Mouse (Mus musculus) midbrain, embryonic 15.5 days (tissue): ENCODE data around the gene Vasp. TPM values are rescaled to one million over a fixed set of nuclear protein-coding genes. Genes with fewer than 3 reads are reported as not detected.
A peak's percentile ranks its signal among the peaks of the same experiment; 100 is the strongest.
"Not testable (repeated sequence)": the region's sequence is repeated elsewhere in the genome, so short reads cannot be mapped to it uniquely, and the experiment has no call there.

Source experiments
- ATAC-seq: fragments of 200-750 bp; cut with Nextera tagmentation; replicated peaks from 2 replicates; pipeline ENCODE4 v1.8.0; 2017; ENCODE audit warnings: moderate TSS enrichment
- H3K27ac ChIP-seq: fragments of 300-500 bp; sonication (generic); 2 replicates; pipeline ENCODE4 v1.5.1; 2015; ENCODE audit warnings: mild to moderate bottlenecking, inconsistent platforms
- H3K27me3 ChIP-seq: fragments of 300-500 bp; sonication (generic); replicated peaks from 2 replicates; pipeline ENCODE4 v1.6.1; 2015; ENCODE audit warnings: inconsistent platforms
- H3K36me3 ChIP-seq: fragments of 300-500 bp; sonication (generic); replicated peaks from 2 replicates; pipeline ENCODE4 v1.6.1; 2015; ENCODE audit warnings: inconsistent platforms
- H3K4me1 ChIP-seq: fragments of 300-500 bp; sonication (generic); 2 replicates; pipeline ENCODE4 v1.6.1; 2015; ENCODE audit warnings: inconsistent platforms
- H3K4me2 ChIP-seq: fragments of 300-500 bp; sonication (generic); 2 replicates; pipeline ENCODE4 v1.6.1; 2015; ENCODE audit warnings: inconsistent platforms, mild to moderate bottlenecking, moderate library complexity
- H3K4me3 ChIP-seq: fragments of 300-500 bp; sonication (generic); 2 replicates; pipeline ENCODE4 v1.5.1; 2015; ENCODE audit warnings: mild to moderate bottlenecking, inconsistent platforms
- H3K9ac ChIP-seq: fragments of 300-500 bp; sonication (generic); 2 replicates; pipeline ENCODE4 v1.6.1; 2015; ENCODE audit warnings: mild to moderate bottlenecking, inconsistent platforms
- H3K9me3 ChIP-seq: fragments of 300-500 bp; sonication (generic); 2 replicates; pipeline ENCODE4 v1.6.1; 2016; ENCODE audit warnings: inconsistent platforms
- WGBS: fragments of 180-500 bp; shearing (Covaris S2); methylation state at CpG from one replicate; pipeline ENCODE4 v1.1.7; 2015; ENCODE audit warnings: mixed read lengths; 5-methylcytosine and 5-hydroxymethylcytosine counted together
- polyA plus RNA-seq: library from polyadenylated mRNA; unstranded; fragments of >200 nt; fragmentation: Nextera tagmentation; extraction: Ambion mirVana; gene quantifications from 2 replicates; pipeline ENCODE4 v1.2.1, GENCODE M21; 2015

Gene Vasp
- polyA plus RNA-seq, 1 experiment from 2014 or later: 37.4 TPM

DNA sequence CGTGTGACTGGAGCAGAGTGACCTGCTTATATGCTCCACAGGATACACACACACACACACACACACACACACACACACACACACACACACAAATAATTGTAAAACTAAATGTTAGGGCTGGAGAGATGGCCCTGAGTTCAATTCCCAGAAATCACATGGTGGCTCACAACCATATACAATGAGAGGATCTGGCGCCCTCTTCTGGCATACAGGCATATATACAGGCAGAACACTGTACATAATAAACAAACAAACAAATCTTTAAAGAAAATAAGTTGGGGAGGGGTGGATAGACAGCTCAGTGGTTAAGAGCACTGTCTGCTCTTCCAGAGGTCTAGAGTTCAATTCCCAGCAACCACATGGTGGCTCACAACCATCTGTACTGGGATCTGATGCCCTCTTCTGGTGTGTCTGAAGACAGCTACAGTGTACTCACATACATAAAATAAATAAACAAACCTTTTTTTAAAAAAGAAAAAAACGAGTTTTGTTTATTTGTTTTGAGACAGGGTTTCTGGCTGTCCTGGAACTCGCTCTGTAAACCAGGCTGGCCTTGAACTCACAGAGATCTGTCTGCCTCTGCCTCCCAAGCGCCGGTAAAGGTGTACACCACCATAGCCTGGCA, 10.2 kb upstream of the Vasp start:
- not testable (repeated sequence) for H3K27ac ChIP-seq, H3K9me3 ChIP-seq, H3K36me3 ChIP-seq, H3K9ac ChIP-seq
- H3K4me2 ChIP-seq: peak overlapping the region; percentile 64
- H3K27me3 ChIP-seq: peaks cover 40% of the 10 kb centered on the region
- peaks cover 29% of the 10 kb centered on the region for H3K4me1 ChIP-seq
- H3K4me3 ChIP-seq: peak overlapping the region; percentile 87
- ATAC-seq: peak; percentile 1; the same call in 1 of the 2 replicates
- WGBS: 36% methylated on average over 6 of the region's 6 CpGs

GRCm38 (mm10) chr7:19279581-19280114, 8.0 kb upstream of the Vasp start, which contains the start of gene Ppm1n:
Ppm1n (minus strand) TSS chr7:19280064.
- Histone ChIP-seq H3K27me3 (peaks cover 40% of the 10 kb centered on the region), H3K4me3 (peak within 1 kb of the TSS; percentile 35), H3K9me3 (no peaks in the 10 kb centered on the region), H3K36me3 (no peaks in the 10 kb centered on the region), H3K4me2 (peak within 1 kb of the TSS; percentile 52), H3K4me1 (peaks cover 23% of the 10 kb centered on the region), H3K9ac (peak within 1 kb of the TSS; percentile 25), H3K27ac (no peak within 1 kb of the TSS)
- WGBS: 1% methylated on average over 46 of the region's 46 CpGs
- ATAC-seq: no peak

- peak overlapping the region; percentile 35 for H3K4me3 ChIP-seq
- peak overlapping the region; percentile 25; the same call in 1 of the 2 replicates for H3K9ac ChIP-seq
- peaks cover 17% of the 10 kb centered on the region for H3K4me1 ChIP-seq
- no peak for ATAC-seq
- H3K4me2 ChIP-seq: peak overlapping the region; percentile 52
- no peaks in the 10 kb centered on the region for H3K9me3 ChIP-seq
- WGBS: 3% methylated on average over 34 of the region's 34 CpGs
- H3K27ac ChIP-seq: no peak overlapping the region
- no peaks in the 10 kb centered on the region for H3K36me3 ChIP-seq
- H3K27me3 ChIP-seq: peaks cover 40% of the 10 kb centered on the region
Observed at GRCm38 (mm10) chr7:19279052-19279451, 7.4 kb upstream of the Vasp start.

DNA sequence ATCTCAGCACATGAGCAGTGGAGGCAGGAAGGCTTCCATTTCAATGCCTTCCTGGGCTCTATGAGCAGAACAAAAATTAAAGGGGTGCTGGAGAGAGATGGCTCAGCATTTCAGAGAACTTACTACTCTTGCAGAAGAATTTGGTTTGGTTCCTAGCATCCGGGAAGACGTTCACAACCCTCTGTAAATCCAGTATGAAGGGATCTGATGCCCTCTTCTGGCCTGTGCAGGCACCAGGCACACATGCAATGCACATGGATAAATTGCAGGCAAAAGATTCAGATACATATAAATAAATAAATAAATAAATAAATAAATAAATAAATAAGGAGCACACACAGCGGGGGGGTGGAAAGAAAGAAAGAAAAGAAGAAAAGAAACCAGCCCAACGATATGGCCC, 4.6 kb upstream of the Vasp start:
- Histone ChIP-seq H3K36me3 (no peaks in the 10 kb centered on the region), H3K27me3 (peaks cover 38% of the 10 kb centered on the region), H3K9me3 (no peaks in the 10 kb centered on the region), H3K9ac (no peak overlapping the region), H3K4me3 (no peak overlapping the region), H3K4me1 (peaks cover 9% of the 10 kb centered on the region), H3K4me2 (no peak overlapping the region), H3K27ac (no peak overlapping the region)
- 51% methylated on average over 4 of the region's 4 CpGs for WGBS
- ATAC-seq: no peak

DNA sequence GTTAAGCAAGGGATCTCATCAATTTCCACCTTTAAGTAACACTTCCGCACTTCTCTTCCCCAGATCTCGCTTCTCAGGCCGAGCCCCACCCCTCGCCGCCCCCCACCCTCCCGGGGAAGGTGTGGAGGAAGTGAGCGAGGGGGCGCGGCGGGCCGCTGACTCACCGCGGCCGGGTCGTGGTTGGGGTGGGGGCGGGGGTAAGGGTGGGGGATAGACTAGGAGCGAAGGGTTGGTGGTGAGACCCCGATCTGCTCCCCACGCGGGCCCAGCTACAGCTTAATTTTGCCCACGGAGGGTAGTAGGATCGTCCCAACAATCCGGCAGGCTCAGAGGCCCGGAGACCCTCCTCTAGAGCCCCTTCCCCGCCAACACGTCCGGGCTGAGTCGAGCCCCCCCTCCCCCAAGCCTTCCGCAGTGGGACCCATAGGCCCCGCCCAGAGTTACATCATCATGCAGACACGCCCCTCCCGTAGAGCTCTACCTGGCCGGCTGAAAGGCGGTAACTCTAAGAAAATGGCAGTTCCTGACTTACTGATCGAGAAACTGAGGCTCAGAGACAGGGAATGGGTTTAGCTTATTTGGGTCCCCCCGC, 652 bp upstream of the Vasp start:
- H3K27me3 ChIP-seq: no peaks in the 10 kb centered on the region; the same call in 1 of the 2 replicates
- peak overlapping the region; percentile 85 for H3K4me2 ChIP-seq
- peaks cover 22% of the 10 kb centered on the region for H3K4me1 ChIP-seq
- ATAC-seq: peak; percentile 76
- H3K36me3 ChIP-seq: no peaks in the 10 kb centered on the region
- H3K9ac ChIP-seq: peak overlapping the region; percentile 95
- H3K27ac ChIP-seq: peak overlapping the region; percentile 83
- no peaks in the 10 kb centered on the region for H3K9me3 ChIP-seq
- peak overlapping the region; percentile 96 for H3K4me3 ChIP-seq
- 1% methylated on average over 36 of the region's 36 CpGs for WGBS

DNA sequence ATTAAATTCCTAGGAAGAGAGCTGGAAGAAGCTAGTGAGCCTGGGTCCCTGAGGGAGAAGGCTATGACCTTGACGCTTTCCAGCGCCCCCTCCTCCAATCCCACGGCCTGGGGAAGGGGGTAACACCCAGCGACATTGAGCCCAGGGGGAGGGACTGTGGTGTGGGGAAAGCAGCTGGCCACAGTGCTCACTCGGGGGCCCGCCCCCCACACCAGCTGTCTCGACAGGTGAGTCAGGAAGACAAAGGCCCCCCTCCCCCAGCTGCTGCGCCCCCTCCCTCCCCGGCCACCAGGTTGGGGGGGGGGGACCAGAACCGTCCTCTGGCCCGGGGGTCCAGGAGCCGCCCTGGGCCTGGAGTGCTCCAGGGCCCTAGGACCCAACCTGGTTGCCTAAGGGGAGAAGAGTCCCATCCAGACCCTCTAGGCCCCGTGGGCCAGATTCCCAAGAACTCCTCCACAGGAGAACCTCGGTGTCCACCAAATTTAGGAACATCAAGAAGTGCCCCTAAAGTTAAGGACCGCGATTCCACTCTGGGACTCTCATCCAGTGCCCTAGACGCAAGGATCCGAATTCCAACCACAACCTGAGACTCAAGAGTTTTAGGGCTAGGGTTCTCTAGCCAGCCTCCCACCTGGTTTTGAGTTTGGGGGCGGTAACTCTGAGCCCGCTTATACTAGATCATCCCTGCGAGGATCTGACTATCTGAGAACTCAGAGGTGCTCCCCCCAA, 944 bp downstream of the Vasp start:
- no peaks in the 10 kb centered on the region for H3K9me3 ChIP-seq
- peaks cover 22% of the 10 kb centered on the region for H3K4me1 ChIP-seq
- peak overlapping the region; percentile 95 for H3K9ac ChIP-seq
- H3K36me3 ChIP-seq: no peaks in the 10 kb centered on the region
- 0% methylated on average over 18 of the region's 21 CpGs for WGBS
- peak overlapping the region; percentile 85 for H3K4me2 ChIP-seq
- peak overlapping the region; percentile 96 for H3K4me3 ChIP-seq
- H3K27me3 ChIP-seq: no peaks in the 10 kb centered on the region; the same call in 1 of the 2 replicates
- H3K27ac ChIP-seq: peak overlapping the region; percentile 29
- no peak for ATAC-seq

GRCm38 (mm10) chr7:19269721-19270441, 1.7 kb downstream of the Vasp start:
- ATAC-seq: no peak
- WGBS: 3% methylated on average over 14 of the region's 19 CpGs
- H3K4me1 ChIP-seq: peaks cover 22% of the 10 kb centered on the region
- H3K27me3 ChIP-seq: no peaks in the 10 kb centered on the region; the same call in 1 of the 2 replicates
- peak overlapping the region; percentile 85 for H3K4me2 ChIP-seq
- peak overlapping the region; percentile 96 for H3K4me3 ChIP-seq
- H3K36me3 ChIP-seq: no peaks in the 10 kb centered on the region
- H3K9ac ChIP-seq: peak overlapping the region; percentile 95; the same call in 1 of the 2 replicates
- no peaks in the 10 kb centered on the region for H3K9me3 ChIP-seq
- H3K27ac ChIP-seq: peak overlapping the region; percentile 42

- peak overlapping the region; percentile 95; the same call in 1 of the 2 replicates for H3K9ac ChIP-seq
- peaks cover 22% of the 10 kb centered on the region for H3K4me1 ChIP-seq
- no peaks in the 10 kb centered on the region for H3K9me3 ChIP-seq
- H3K27ac ChIP-seq: peak overlapping the region; percentile 42; the same call in 1 of the 2 replicates
- 59% methylated on average over 10 of the region's 10 CpGs for WGBS
- ATAC-seq: no peak
- H3K4me2 ChIP-seq: peak overlapping the region; percentile 85
- H3K4me3 ChIP-seq: peak overlapping the region; percentile 96
- H3K36me3 ChIP-seq: peaks cover 7% of the 10 kb centered on the region; the same call in 1 of the 2 replicates
- H3K27me3 ChIP-seq: no peaks in the 10 kb centered on the region
Observed at GRCm38 (mm10) chr7:19268993-19269681, 2.5 kb downstream of the Vasp start.

- H3K9ac ChIP-seq: no peak overlapping the region
- no peak overlapping the region for H3K27ac ChIP-seq
- H3K9me3 ChIP-seq: no peaks in the 10 kb centered on the region
- H3K4me1 ChIP-seq: peaks cover 22% of the 10 kb centered on the region
- H3K4me2 ChIP-seq: no peak overlapping the region
- no peak overlapping the region for H3K4me3 ChIP-seq
- 76% methylated on average over 10 of the region's 10 CpGs for WGBS
- H3K36me3 ChIP-seq: peaks cover 17% of the 10 kb centered on the region
- no peak for ATAC-seq
- H3K27me3 ChIP-seq: no peaks in the 10 kb centered on the region
Observed at GRCm38 (mm10) chr7:19267051-19267450, 4.6 kb downstream of the Vasp start.

GRCm38 (mm10) chr7:19265928-19266822, 5.4 kb downstream of the Vasp start:
- no peak for ATAC-seq

More at GRCm38 (mm10) chr7:19265928-19266822, 5.4 kb downstream of the Vasp start:
- H3K4me1 ChIP-seq: peaks cover 22% of the 10 kb centered on the region
- no peak overlapping the region for H3K4me3 ChIP-seq
- no peak overlapping the region for H3K4me2 ChIP-seq
- H3K9me3 ChIP-seq: no peaks in the 10 kb centered on the region
- no peaks in the 10 kb centered on the region for H3K27me3 ChIP-seq
- H3K27ac ChIP-seq: no peak overlapping the region
- 84% methylated on average over 10 of the region's 10 CpGs for WGBS
- H3K9ac ChIP-seq: no peak overlapping the region
- H3K36me3 ChIP-seq: peaks cover 17% of the 10 kb centered on the region
